Mouse (Mus musculus) layer of hippocampus, postnatal 25 days (tissue): ENCODE results near the gene Crlf1. TPM values are rescaled to one million over a fixed set of nuclear protein-coding genes. Genes with fewer than 3 reads are reported as not detected.
"Not testable (repeated sequence)": the region's sequence is repeated elsewhere in the genome, so short reads cannot be mapped to it uniquely, and the experiment has no call there.

ENCODE experiments used
- DNase-seq, 2 experiments: peaks; one replicate each; pipeline ENCODE4 v3.0.0; 2022; ENCODE audit warnings: mixed read lengths in 2 of 2, low spot score in 1 of 2; ENCODE audit errors: extremely low spot score in 1 of 2
- total RNA-seq, 2 experiments: library from RNA; stranded (reverse); gene quantifications; 2 replicates each; pipeline ENCODE4 v1.2.3; 2021

The Crlf1 gene
- total RNA-seq, 2 experiments from 2014 or later: 45.2 to 49.5 TPM

GRCm38 (mm10) chr8:70494416-70494945, 1.5 kb downstream of the Crlf1 start:
- no peak for DNase-seq

- no peak for DNase-seq
These were observed 2.2 kb downstream of the Crlf1 start for GRCm38 (mm10) chr8:70495001-70495770.

- DNase-seq: no peak
These were observed 2.8 kb downstream of the Crlf1 start for GRCm38 (mm10) chr8:70495771-70496062.

GRCm38 (mm10) chr8:70500386-70501301, 7.7 kb downstream of the Crlf1 start:
- no peak for DNase-seq

GRCm38 (mm10) chr8:70501820-70502529, 9.0 kb downstream of the Crlf1 start:
- no peak for DNase-seq

GRCm38 (mm10) chr8:70502540-70502939, 9.6 kb downstream of the Crlf1 start:
- no peak for DNase-seq

GRCm38 (mm10) chr8:70503062-70503750, 10.2 kb downstream of the Crlf1 start:
- DNase-seq: peak in 1 of 2 experiments; percentile 67

- peak in 1 of 2 experiments; percentile 59 for DNase-seq
These were observed 11.3 kb downstream of the Crlf1 start for GRCm38 (mm10) chr8:70504291-70504716.

GRCm38 (mm10) chr8:70504851-70505250, 11.9 kb downstream of the Crlf1 start:
- DNase-seq: peak; percentile 76 to 90

- no peak for DNase-seq
These were observed 12.9 kb downstream of the Crlf1 start for GRCm38 (mm10) chr8:70505698-70506327.

- peak; percentile 95 to 98 for DNase-seq
These were observed 13.5 kb downstream of the Crlf1 start, which contains the start of gene Rex1bd for GRCm38 (mm10) chr8:70506328-70507026. Gene Rex1bd (minus strand): TSS chr8:70506752.

- DNase-seq: no peak
These were observed 14.1 kb downstream of the Crlf1 start for GRCm38 (mm10) chr8:70507027-70507393.

- DNase-seq: no peak
These were observed 16.5 kb downstream of the Crlf1 start for GRCm38 (mm10) chr8:70509281-70509952.

GRCm38 (mm10) chr8:70510228-70510915, 17.4 kb downstream of the Crlf1 start, which contains the start of gene Uba52:
Gene Uba52 (minus strand): TSS chr8:70510801.
- peak; percentile 92 to 95 for DNase-seq

- not testable (repeated sequence) for DNase-seq
These were observed 18.2 kb downstream of the Crlf1 start for GRCm38 (mm10) chr8:70511174-70511573.

GRCm38 (mm10) chr8:70511770-70512169, 18.8 kb downstream of the Crlf1 start:
- no peak for DNase-seq

- DNase-seq: no peak
These were observed 19.4 kb downstream of the Crlf1 start for GRCm38 (mm10) chr8:70512253-70512903.
